Mouse (Mus musculus) hematopoietic stem cell, adult 5-6 weeks (primary cell): ENCODE data around the gene Mplkip. TPM values are rescaled to one million over a fixed set of nuclear protein-coding genes. Genes with fewer than 3 reads are reported as not detected.

Experiments
- total RNA-seq: library from RNA; stranded (forward); fragments of 172-1452, 232-1000 nt; gene quantifications from 2 replicates; pipeline ENCODE4 v1.2.3, GENCODE M21; 2017

Mplkip gene
- total RNA-seq, 1 experiment from 2014 or later = 34.2 TPM

Other genes with a start within 250 kb of the Mplkip start
- gene Sugct, start 361 bp downstream of the Mplkip start, total RNA-seq = 4.9 and 6.4 TPM in 2 replicates
- 74.7 and 107 TPM in 2 replicates for gene Cdk13, start 109.9 kb downstream of the Mplkip start, total RNA-seq
- 28.4 and 31.0 TPM in 2 replicates for gene Rala, start 249.0 kb downstream of the Mplkip start, total RNA-seq